Mouse (Mus musculus) liver, embryonic 13.5 days (tissue): ENCODE measurements around the gene Marveld3. TPM values are rescaled to one million over a fixed set of nuclear protein-coding genes. Genes with fewer than 3 reads are reported as not detected.

ENCODE experiments used
- ATAC-seq: fragments of 200-750 bp; cut with Nextera tagmentation; 2 replicates; pipeline ENCODE4 v1.8.0; 2017; ENCODE audit warnings: low read depth, mild to moderate bottlenecking, moderate number of reproducible peaks, moderate library complexity
- DNase-seq: peaks from one replicate; pipeline ENCODE4 v3.0.0; 2022
- H3K27ac ChIP-seq: fragments of 300-500 bp; sonication (generic); 2 replicates; pipeline ENCODE4 v1.5.1; 2015; ENCODE audit warnings: moderate library complexity, mild to moderate bottlenecking, inconsistent platforms
- H3K27me3 ChIP-seq: fragments of 300-500 bp; sonication (generic); 2 replicates; pipeline ENCODE4 v1.6.1; 2015; ENCODE audit warnings: mild to moderate bottlenecking, inconsistent platforms
- H3K36me3 ChIP-seq: fragments of 300-500 bp; sonication (generic); 2 replicates; pipeline ENCODE4 v1.6.1; 2015; ENCODE audit warnings: mild to moderate bottlenecking, inconsistent platforms
- H3K4me1 ChIP-seq: fragments of 300-500 bp; sonication (generic); replicated peaks from 2 replicates; pipeline ENCODE4 v1.6.1; 2015; ENCODE audit warnings: inconsistent platforms
- H3K4me2 ChIP-seq: fragments of 300-500 bp; sonication (generic); 2 replicates; pipeline ENCODE4 v1.6.1; 2015; ENCODE audit warnings: inconsistent platforms, mild to moderate bottlenecking, moderate library complexity
- H3K4me3 ChIP-seq: fragments of 300-500 bp; sonication (generic); replicated peaks from 2 replicates; pipeline ENCODE4 v1.5.1; 2015; ENCODE audit warnings: mild to moderate bottlenecking, inconsistent platforms
- H3K9ac ChIP-seq: fragments of 300-500 bp; sonication (generic); 2 replicates; pipeline ENCODE4 v1.6.1; 2015; ENCODE audit warnings: mild to moderate bottlenecking, inconsistent platforms
- H3K9me3 ChIP-seq: fragments of 300-500 bp; sonication (generic); replicated peaks from 2 replicates; pipeline ENCODE4 v1.6.1; 2016; ENCODE audit warnings: inconsistent platforms
- WGBS: fragments of 180-500 bp; shearing (Covaris S2); methylation state at CpG from one replicate; pipeline ENCODE4 v1.1.7; 2015; ENCODE audit not compliant: insufficient replicate concordance; 5-methylcytosine and 5-hydroxymethylcytosine counted together
- polyA plus RNA-seq: library from polyadenylated mRNA; unstranded; fragments of >200 nt; fragmentation: Nextera tagmentation; extraction: Ambion mirVana; gene quantifications from 2 replicates; pipeline ENCODE4 v1.2.1, GENCODE M21; 2015

Marveld3 gene
- polyA plus RNA-seq, 1 experiment from 2014 or later, result not detected

DNA sequence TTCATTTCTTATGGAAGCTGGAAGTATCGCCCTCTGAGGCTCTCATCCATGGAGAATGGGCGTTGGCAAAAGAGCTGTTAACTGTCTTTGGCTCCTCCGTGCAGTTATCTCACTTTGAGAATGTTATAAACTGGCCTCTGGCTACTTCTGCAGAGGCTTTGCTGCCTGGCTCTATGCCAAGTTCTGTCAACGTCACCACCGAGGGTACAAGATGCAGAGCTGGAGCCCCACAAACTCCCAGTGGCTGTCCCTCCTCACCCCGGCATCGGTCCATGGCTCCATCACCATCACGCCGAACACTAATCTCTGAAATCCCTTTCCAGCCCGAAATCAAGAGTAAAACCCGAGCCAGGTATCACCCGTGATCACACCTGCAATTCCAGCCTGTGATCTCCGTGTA is 1.4 kb upstream of the Marveld3 start:
- Histone ChIP-seq H3K27ac (no peak overlapping the region), H3K4me1 (peaks cover 9% of the 10 kb centered on the region), H3K9me3 (no peaks in the 10 kb centered on the region), H3K4me3 (no peak overlapping the region), H3K36me3 (no peaks in the 10 kb centered on the region), H3K9ac (no peak overlapping the region), H3K27me3 (peaks cover 52% of the 10 kb centered on the region), H3K4me2 (no peak overlapping the region)
- DNase-seq (no peak), ATAC-seq (no peak)
- WGBS, result 59% methylated on average over 13 of the region's 13 CpGs

DNA sequence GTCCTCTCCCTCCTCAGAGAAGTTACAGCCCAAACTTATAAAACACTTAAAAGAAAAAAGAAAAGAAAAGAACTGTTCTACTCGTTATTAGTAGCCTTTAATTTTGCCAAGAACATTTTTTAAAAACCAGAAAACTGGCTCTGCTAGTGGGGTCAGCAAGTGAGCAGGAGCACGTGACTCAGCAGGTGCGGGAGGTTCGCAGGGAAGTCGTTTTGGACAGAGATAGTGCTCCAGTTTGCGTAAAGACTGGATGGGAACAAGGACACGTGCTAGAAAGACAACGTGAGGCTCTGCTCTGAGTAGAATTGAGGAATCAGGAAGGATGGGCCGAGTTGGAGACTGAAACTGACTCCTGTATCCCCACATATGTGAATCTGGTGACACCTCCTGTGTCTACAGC is 893 bp upstream of the Marveld3 start:
- peaks cover 47% of the 10 kb centered on the region for H3K27me3 ChIP-seq
- 53% methylated on average over 9 of the region's 9 CpGs for WGBS
- no peak overlapping the region for H3K4me2 ChIP-seq
- DNase-seq (no peak), ATAC-seq (no peak)
- H3K36me3 ChIP-seq, result no peaks in the 10 kb centered on the region
- no peaks in the 10 kb centered on the region for H3K9me3 ChIP-seq
- no peak overlapping the region for H3K27ac ChIP-seq
- peaks cover 9% of the 10 kb centered on the region for H3K4me1 ChIP-seq
- no peak overlapping the region for H3K9ac ChIP-seq
- H3K4me3 ChIP-seq, result no peak overlapping the region

DNA sequence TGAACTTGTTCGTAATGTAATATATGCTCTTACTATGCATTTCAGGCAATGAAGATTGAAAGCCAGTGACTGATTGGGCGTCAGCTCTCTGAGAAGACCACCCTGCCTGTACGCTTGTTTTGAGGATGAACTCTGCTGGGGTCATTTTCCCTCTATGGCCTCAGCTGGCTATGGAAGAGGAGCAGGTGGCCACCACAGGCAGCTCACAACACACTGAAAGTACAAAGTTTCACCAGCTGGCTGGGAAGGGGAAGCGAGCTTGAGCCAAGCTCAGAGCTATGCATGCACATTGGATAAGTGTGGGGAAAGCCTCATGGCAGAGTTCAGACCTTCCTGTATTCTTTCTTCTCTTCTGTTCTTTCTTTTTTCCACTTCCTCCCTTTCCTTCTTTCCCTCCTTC is 2.9 kb downstream of the Marveld3 start:
- ATAC-seq, result no peak
- no peak overlapping the region for H3K4me2 ChIP-seq
- H3K9ac ChIP-seq, result no peak overlapping the region
- H3K27ac ChIP-seq, result no peak overlapping the region
- no peaks in the 10 kb centered on the region for H3K36me3 ChIP-seq
- WGBS, result 68% methylated on average over 4 of the region's 4 CpGs
- peaks cover 47% of the 10 kb centered on the region for H3K27me3 ChIP-seq
- no peak for DNase-seq
- peaks cover 18% of the 10 kb centered on the region for H3K4me1 ChIP-seq
- H3K9me3 ChIP-seq, result no peaks in the 10 kb centered on the region
- no peak overlapping the region for H3K4me3 ChIP-seq

DNA sequence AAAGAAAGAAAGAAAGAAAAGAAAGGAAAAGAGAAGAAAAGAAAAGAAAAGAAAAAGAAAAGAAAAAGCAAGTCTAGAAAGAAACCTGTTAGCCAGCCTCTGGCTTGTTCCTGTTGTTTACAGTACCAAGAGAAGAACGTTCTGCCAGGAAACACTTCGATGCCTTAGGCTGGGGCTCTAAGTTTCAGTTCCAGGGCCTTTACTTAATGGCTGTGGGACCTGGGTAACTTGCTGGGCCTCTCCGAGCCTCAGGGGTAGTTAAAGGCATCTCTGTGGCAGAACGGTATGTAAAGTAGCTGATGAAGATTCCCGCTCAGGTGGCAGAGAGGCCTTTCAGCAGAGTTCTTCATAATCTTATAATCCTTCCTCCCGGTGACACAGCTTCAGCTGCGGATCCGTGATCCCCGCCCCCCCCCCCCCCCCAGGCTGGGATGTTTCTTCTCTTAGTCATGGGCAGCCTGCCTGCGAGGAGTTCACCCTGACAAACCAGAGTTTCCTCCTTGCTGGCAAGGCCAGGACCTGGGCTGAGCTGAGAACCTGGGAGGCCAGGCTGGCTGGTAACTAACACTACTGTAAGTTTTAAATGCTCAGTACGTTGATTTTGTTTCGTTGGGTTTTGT is 3.9 kb downstream of the Marveld3 start:
- Histone ChIP-seq H3K9me3 (no peaks in the 10 kb centered on the region), H3K27me3 (peaks cover 49% of the 10 kb centered on the region), H3K4me1 (peaks cover 18% of the 10 kb centered on the region), H3K9ac (no peak overlapping the region), H3K4me2 (no peak overlapping the region), H3K27ac (no peak overlapping the region), H3K4me3 (no peak overlapping the region), H3K36me3 (no peaks in the 10 kb centered on the region)
- WGBS, result 34% methylated on average over 12 of the region's 12 CpGs
- DNase-seq, result no peak
- ATAC-seq, result no peak

- no peak overlapping the region for H3K9ac ChIP-seq
- H3K36me3 ChIP-seq, result no peaks in the 10 kb centered on the region
- H3K4me3 ChIP-seq, result no peak overlapping the region
- no peak overlapping the region for H3K27ac ChIP-seq
- H3K4me2 ChIP-seq, result peak overlapping the region; percentile 20; the same call in 1 of the 2 replicates
- WGBS, result 14% methylated on average over 16 of the region's 16 CpGs
- DNase-seq, result no peak
- ATAC-seq, result no peak
- no peaks in the 10 kb centered on the region for H3K9me3 ChIP-seq
- peaks cover 46% of the 10 kb centered on the region for H3K27me3 ChIP-seq
- H3K4me1 ChIP-seq, result peaks cover 18% of the 10 kb centered on the region
Measured at GRCm38 (mm10) chr8:109957167-109958028, 4.6 kb downstream of the Marveld3 start.

GRCm38 (mm10) chr8:109954486-109954948 is 7.5 kb downstream of the Marveld3 start:
- no peak overlapping the region for H3K4me3 ChIP-seq
- no peaks in the 10 kb centered on the region for H3K36me3 ChIP-seq
- H3K9me3 ChIP-seq, result no peaks in the 10 kb centered on the region
- no peak overlapping the region for H3K4me2 ChIP-seq
- ATAC-seq (no peak), DNase-seq (no peak)
- no peak overlapping the region for H3K9ac ChIP-seq
- peaks cover 37% of the 10 kb centered on the region for H3K27me3 ChIP-seq
- no peak overlapping the region for H3K27ac ChIP-seq
- H3K4me1 ChIP-seq, result peaks cover 9% of the 10 kb centered on the region
- WGBS, result 56% methylated on average over 13 of the region's 13 CpGs

GRCm38 (mm10) chr8:109952171-109952570 is 9.8 kb downstream of the Marveld3 start:
- ATAC-seq (no peak), DNase-seq (no peak)
- Histone ChIP-seq H3K9me3 (no peaks in the 10 kb centered on the region), H3K4me3 (no peak overlapping the region), H3K4me1 (peaks cover 3% of the 10 kb centered on the region), H3K4me2 (no peak overlapping the region), H3K36me3 (no peaks in the 10 kb centered on the region), H3K9ac (no peak overlapping the region), H3K27ac (no peak overlapping the region), H3K27me3 (peaks cover 51% of the 10 kb centered on the region)
- 62% methylated on average over 7 of the region's 7 CpGs for WGBS

DNA sequence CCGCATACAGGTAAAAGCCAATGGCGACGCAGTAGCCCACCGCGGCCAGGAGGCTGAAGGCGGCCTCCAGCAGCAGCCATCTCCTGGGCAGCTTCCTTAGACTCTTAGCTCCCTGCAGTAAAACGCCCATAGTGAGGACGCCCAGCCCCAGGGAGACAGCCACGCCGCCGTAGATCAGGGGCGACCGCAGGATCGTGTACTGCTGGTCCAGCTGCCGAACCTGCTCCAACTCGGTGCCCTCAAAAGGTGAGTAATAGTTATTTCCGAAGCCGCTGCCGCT is 13.8 kb downstream of the Marveld3 start:
- peaks cover 11% of the 10 kb centered on the region; the same call in 1 of the 2 replicates for H3K36me3 ChIP-seq

GRCm38 (mm10) chr8:109947447-109948284 is 14.3 kb downstream of the Marveld3 start:
- Histone ChIP-seq H3K9me3 (no peaks in the 10 kb centered on the region), H3K4me3 (peak overlapping the region; percentile 13; the same call in 1 of the 2 replicates), H3K36me3 (peaks cover 11% of the 10 kb centered on the region; the same call in 1 of the 2 replicates), H3K4me1 (peaks cover 10% of the 10 kb centered on the region), H3K4me2 (peak overlapping the region; percentile 33), H3K9ac (no peak overlapping the region), H3K27ac (no peak overlapping the region), H3K27me3 (peaks cover 58% of the 10 kb centered on the region)
- DNase-seq (no peak), ATAC-seq (peak; percentile 18; the same call in 1 of the 2 replicates)
- 6% methylated on average over 26 of the region's 26 CpGs for WGBS

More for the DNA sequence above, 13.8 kb downstream of the Marveld3 start:
- ATAC-seq (no peak), DNase-seq (no peak)
- 7% methylated on average over 19 of the region's 19 CpGs for WGBS
- Histone ChIP-seq H3K4me1 (peaks cover 9% of the 10 kb centered on the region), H3K4me3 (peak overlapping the region; percentile 13; the same call in 1 of the 2 replicates), H3K9me3 (no peaks in the 10 kb centered on the region), H3K27ac (no peak overlapping the region), H3K27me3 (peaks cover 61% of the 10 kb centered on the region), H3K9ac (no peak overlapping the region), H3K4me2 (peak overlapping the region; percentile 33)

- Histone ChIP-seq H3K9ac (no peak overlapping the region), H3K36me3 (peaks cover 21% of the 10 kb centered on the region), H3K4me2 (no peak overlapping the region), H3K4me1 (peaks cover 10% of the 10 kb centered on the region), H3K4me3 (no peak overlapping the region), H3K27ac (no peak overlapping the region), H3K27me3 (peaks cover 46% of the 10 kb centered on the region), H3K9me3 (no peaks in the 10 kb centered on the region)
- DNase-seq (no peak), ATAC-seq (no peak)
- 75% methylated on average over 7 of the region's 7 CpGs for WGBS
Measured at GRCm38 (mm10) chr8:109946272-109946671, 15.7 kb downstream of the Marveld3 start.

GRCm38 (mm10) chr8:109945694-109946093 is 16.3 kb downstream of the Marveld3 start:
- Histone ChIP-seq H3K4me3 (no peak overlapping the region), H3K27ac (no peak overlapping the region), H3K27me3 (peaks cover 42% of the 10 kb centered on the region), H3K4me1 (peaks cover 10% of the 10 kb centered on the region), H3K9me3 (no peaks in the 10 kb centered on the region), H3K9ac (no peak overlapping the region), H3K36me3 (peaks cover 27% of the 10 kb centered on the region), H3K4me2 (no peak overlapping the region)
- DNase-seq (no peak), ATAC-seq (no peak)
- 75% methylated on average over 7 of the region's 7 CpGs for WGBS
